Mouse (Mus musculus): ENCODE results near the gene Stambpl1.

DNA sequence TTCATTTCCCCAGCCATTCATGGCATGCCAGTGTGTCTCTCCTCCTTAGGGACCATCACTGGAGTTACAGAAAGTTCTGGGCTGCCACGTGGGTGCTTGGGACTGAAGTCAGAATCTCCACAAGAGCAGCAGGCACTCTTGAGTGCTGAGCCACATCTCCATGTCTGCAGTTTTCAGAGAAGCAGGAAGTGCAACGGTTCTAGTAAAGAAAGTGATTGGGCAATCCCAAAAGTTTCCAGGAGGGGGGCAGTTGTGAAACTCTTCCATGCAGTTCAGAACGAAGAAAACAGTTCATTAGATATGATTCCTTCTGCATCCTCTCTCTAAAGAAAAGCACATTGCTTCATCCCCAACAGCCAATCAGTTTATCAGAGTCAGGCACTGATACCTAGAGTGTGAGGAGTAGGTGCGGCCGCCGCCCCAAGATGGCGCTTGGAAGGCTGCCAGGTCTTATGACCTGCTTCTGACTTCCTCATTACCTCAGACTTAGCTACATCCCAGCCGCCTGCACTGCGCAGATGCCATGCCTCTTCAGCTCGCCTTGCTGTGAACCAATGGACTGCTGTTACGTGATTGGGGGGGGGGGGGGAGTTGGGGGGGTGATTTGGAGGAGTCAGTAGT lies 78.2 kb downstream of the Stambpl1 start:
- TF ChIP-seq GATA1 (IDR thresholded peaks at IDR 0.05; ENCODE audit: borderline replicate concordance, low read length) (no peak), FLI1 (IDR thresholded peaks at IDR 0.05; ENCODE audit: low read length) (no peak)
